Mouse (Mus musculus) kidney, adult 18-20 months (tissue): ENCODE results near the gene Sept6.

ENCODE experiments used
- DNase-seq: peaks from one replicate; pipeline ENCODE4 v3.0.0; 2021

The Sept6 gene

GRCm38 (mm10) chrX:36863766-36864608, 127.6 kb downstream of the Sept6 start:
- DNase-seq = peak; percentile 86
